Mouse (Mus musculus) Patski (cell line): ENCODE measurements at regions not wholly inside any gene's neighbourhood (a gene's known extent, or its start where the extent isn't known, plus 50 kb on each side); places are given as distances from the start of the nearest gene placed in this dataset.

ENCODE experiments used
- ATAC-seq: fragments of 100-300 bp; one replicate; pipeline ENCODE4 v1.8.0; 2021
- CTCF ChIA-PET: fragments of 350-600 bp; sonication (Branson Sonifier 250); formaldehyde crosslinking; loops from one replicate; lab custom pipeline; 2022; ENCODE audit warnings: inconsistent platforms; lab: Charles Lee
- POLR2A ChIA-PET: fragments of 350-600 bp; sonication (Branson Sonifier 250); formaldehyde crosslinking; loops from one replicate; lab custom pipeline; 2022; ENCODE audit warnings: antibody characterized with exemption, inconsistent platforms; lab: Charles Lee
- DNase-seq: peaks from one replicate; pipeline ENCODE4 v3.0.0-alpha.2; 2011; ENCODE audit warnings: low read depth, low spot score
- H3K27me3 ChIP-seq: fragments of 371-371 bp; one replicate; pipeline ENCODE4 v1.5.1; 2021
- CTCF ChIP-seq: fragments of 100-300 bp; IDR thresholded peaks from one replicate; pipeline ENCODE4 v1.5.1; 2021
- in situ Hi-C: fragments of 300-500 bp; cut with MboI; formaldehyde crosslinking; loops from 3 replicates; pipeline ENCODE4 v1.11.1; 2018; ENCODE audit warnings: low pct_unique_long_range_greater_than_20kb, mixed read lengths

DNA sequence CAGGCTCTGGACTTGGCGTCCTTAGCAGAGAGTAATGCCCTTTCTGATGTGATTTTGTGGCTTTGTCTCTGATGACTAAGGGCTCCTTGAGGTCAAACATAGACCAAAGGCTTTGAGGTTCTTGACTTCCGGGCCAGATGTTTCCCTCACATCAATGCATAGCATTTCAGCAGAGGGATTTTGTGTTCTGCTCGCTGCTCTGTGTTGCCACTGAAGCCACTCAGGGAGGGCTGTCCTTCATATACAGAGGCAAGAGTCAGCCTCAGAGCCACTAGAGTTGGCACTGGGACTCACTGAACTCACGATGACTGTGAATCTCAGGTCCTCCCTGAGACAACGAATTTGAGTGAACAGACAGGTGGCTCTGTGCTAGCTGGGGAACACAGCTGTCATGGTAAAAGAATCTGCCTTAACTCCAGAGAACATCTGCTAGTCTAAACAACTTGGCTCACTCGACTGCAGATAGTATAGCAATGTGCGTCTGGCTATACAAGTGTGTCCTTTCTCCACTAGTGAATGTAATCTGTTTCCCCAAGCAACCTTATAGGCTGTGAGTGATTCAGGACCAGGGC, 74.3 kb downstream of the Gp2 start:
- in situ Hi-C loops: no loop called here
- no peaks in the 10 kb centered on the region for H3K27me3 ChIP-seq
- DNase-seq (no peak), ATAC-seq (no peak)
- no peak for TF ChIP-seq CTCF
- ChIA-PET CTCF (no interaction called here), POLR2A (no interaction called here)

- TF ChIP-seq CTCF: no peak
- in situ Hi-C loops: no loop called here
- H3K27me3 ChIP-seq: no peaks in the 10 kb centered on the region
- ChIA-PET POLR2A (no interaction called here), CTCF (no interaction called here)
- ATAC-seq: no peak
- DNase-seq: no peak
Observed at GRCm38 (mm10) chr7:119379935-119380334, 79.2 kb downstream of the Gp2 start.

DNA sequence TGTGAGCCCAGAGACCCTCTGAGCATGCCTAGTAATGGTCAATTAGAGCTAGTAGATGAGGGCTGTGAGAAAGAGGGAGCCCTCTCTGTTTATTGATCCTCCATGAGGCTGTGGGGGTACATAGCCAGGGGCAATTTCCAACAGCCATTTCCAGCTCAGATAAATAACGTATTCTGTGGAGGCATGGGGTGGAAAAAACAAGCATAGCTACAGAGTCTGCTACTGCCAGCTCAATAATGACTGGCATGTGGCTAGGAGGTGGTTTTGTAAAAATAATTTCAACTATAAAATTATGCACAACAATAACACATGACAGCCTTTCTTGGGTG, 94.9 kb downstream of the Gp2 start:
- no peaks in the 10 kb centered on the region for H3K27me3 ChIP-seq
- TF ChIP-seq CTCF: no peak
- in situ Hi-C loops: no loop called here
- POLR2A ChIA-PET: no interaction called here
- no peak for ATAC-seq
- CTCF ChIA-PET: interaction anchor here (1.0 kb wide), 1 partner anchor 13 kb away, joined by 3 read pairs; no protein-coding TSS in a partner anchor
- no peak for DNase-seq

- ATAC-seq (no peak), DNase-seq (no peak)
- in situ Hi-C loops: no loop called here
- CTCF ChIA-PET: interaction anchor here (1.0 kb wide), 1 partner anchor 14 kb away, joined by 3 read pairs; no protein-coding TSS in a partner anchor
- TF ChIP-seq CTCF: no peak
- POLR2A ChIA-PET: no interaction called here
- no peaks in the 10 kb centered on the region for H3K27me3 ChIP-seq
Observed at GRCm38 (mm10) chr7:119363552-119364267, 95.4 kb downstream of the Gp2 start.

DNA sequence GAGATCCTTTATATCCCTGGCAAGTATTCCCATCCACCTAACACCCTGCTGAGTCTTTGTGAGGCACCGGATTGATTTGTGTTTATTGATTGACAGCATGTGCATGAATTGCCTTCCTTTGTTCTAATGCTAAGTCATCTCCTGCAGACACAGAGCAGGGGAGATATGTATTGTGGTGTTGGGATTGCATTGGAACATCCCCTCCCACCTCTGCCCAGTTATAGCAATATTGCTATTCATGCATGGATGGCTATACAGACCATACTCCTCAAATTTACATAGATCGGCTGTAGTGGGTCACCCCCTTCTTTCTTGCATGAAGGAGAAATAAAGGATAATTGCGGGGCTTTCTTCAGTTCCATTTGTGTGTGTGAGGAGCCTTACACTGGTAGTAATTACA, 101.7 kb downstream of the Gp2 start:
- in situ Hi-C loops: no loop called here
- no peaks in the 10 kb centered on the region for H3K27me3 ChIP-seq
- ATAC-seq (no peak), DNase-seq (no peak)
- POLR2A ChIA-PET: no interaction called here
- TF ChIP-seq CTCF: no peak
- CTCF ChIA-PET: no interaction called here

GRCm38 (mm10) chr7:119356251-119356650, 102.8 kb downstream of the Gp2 start:
- ATAC-seq: no peak
- no peak for DNase-seq

DNA sequence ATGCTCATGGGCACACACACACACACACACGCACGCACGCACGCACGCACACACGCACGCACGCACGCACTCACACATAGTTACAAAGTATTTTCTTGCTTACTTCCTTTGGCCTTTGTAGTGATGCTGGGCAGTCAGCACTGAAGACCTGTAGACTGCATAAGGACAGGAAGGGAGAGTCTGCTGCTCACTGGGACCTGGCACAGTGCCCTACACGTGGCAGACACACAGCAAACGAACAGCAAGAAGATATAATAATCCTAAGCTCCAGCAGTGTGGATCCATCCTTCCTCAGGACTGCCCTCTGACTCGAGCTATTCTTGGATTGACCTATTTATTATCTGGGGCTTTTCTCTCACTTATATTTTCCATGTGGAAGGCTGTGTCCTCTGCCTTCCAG, 106.5 kb downstream of the Gp2 start:
- ATAC-seq: no peak
- no peak for TF ChIP-seq CTCF
- POLR2A ChIA-PET: no interaction called here

More at GRCm38 (mm10) chr7:119356251-119356650, 102.8 kb downstream of the Gp2 start:
- no peak for TF ChIP-seq CTCF
- POLR2A ChIA-PET: no interaction called here
- H3K27me3 ChIP-seq: no peaks in the 10 kb centered on the region
- CTCF ChIA-PET: no interaction called here
- in situ Hi-C loops: no loop called here

GRCm38 (mm10) chr7:119350641-119351040, 108.4 kb downstream of the Gp2 start:
- TF ChIP-seq CTCF: no peak
- no peaks in the 10 kb centered on the region for H3K27me3 ChIP-seq
- in situ Hi-C loops: no loop called here
- ATAC-seq (no peak), DNase-seq (no peak)
- ChIA-PET CTCF (no interaction called here), POLR2A (no interaction called here)

More for the DNA sequence above, 106.5 kb downstream of the Gp2 start:
- DNase-seq: no peak
- CTCF ChIA-PET: no interaction called here
- in situ Hi-C loops: no loop called here
- H3K27me3 ChIP-seq: no peaks in the 10 kb centered on the region

- DNase-seq: no peak
- no peak for TF ChIP-seq CTCF
- no peaks in the 10 kb centered on the region for H3K27me3 ChIP-seq
- no peak for ATAC-seq
- CTCF ChIA-PET: no interaction called here
- POLR2A ChIA-PET: no interaction called here
- in situ Hi-C loops: no loop called here
Observed at GRCm38 (mm10) chr7:119343380-119343779, 115.7 kb downstream of the Gp2 start.

DNA sequence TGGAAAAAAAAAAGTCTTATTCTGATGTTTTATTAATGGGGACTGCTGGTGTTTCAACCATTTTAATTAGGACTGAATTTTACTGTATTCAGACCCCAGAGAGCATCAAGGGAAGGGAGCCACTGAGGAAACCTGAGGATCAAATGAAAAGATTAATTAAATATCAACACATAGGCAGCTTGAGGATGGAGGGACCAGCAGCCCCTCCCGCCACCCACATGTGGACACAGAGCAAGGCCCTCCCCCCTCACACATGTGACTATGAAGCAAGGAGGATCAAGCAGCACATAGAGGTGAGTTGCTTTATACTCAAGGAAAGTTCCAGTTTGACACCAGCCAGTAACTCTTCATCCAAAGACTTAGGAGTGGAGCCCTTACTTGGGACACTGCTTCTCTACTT, 126.0 kb downstream of the Gp2 start:
- ChIA-PET POLR2A (no interaction called here), CTCF (interaction anchor here (1.4 kb wide), 1 partner anchor 9 kb away, joined by 3 read pairs; no protein-coding TSS in a partner anchor)
- no peak for DNase-seq
- no peak for ATAC-seq
- no peaks in the 10 kb centered on the region for H3K27me3 ChIP-seq
- no peak for TF ChIP-seq CTCF
- in situ Hi-C loops: no loop called here

DNA sequence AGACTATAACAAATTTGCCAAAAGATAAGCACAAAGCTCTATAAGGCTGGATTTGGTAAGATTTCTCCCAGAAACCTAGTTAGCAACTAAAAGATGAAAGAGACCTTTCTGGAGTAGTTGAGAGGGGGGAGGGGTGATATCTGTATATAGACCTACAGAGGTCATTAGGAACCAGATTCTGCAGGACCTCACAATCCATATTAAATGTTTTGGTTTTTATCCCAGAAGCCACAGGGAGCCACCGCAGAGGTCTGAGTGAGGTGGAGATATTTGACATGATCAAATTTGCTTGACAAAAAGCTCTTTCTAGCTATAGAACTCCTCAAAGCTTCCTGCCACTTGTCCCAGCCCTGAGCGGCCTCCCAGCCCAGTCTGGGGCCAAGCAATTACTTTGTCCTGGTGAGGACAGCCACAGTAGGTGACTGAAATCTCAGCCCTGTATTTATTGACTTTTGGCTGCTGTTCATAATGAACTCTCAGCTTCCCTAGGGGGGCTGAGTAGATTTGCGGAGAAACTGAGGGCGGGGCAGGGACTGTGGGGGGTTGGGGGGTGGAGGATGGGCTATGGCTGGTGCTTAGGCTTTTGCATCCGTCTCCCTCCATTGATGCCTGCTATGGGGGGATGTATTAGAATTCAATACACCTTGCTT, 128.5 kb downstream of the Gp2 start:
- CTCF ChIA-PET: no interaction called here
- in situ Hi-C loops: no loop called here
- POLR2A ChIA-PET: no interaction called here
- no peak for ATAC-seq
- TF ChIP-seq CTCF: no peak
- DNase-seq: no peak
- H3K27me3 ChIP-seq: no peaks in the 10 kb centered on the region
